12 mouse cellular contexts compared by ENCODE assay signal in genomic region chr10:40762624-40763023, GRCm38 (mm10).
A peak's percentile ranks its signal among the peaks of the same experiment; 100 is the strongest.
DNase-seq lines count a peak whose midpoint lies in the region; ATAC-seq lines count a peak whose summit lies in the region.
"Had no signal": no experiment of that assay in that cellular context is flagged by ENCODE, and none has a peak within 500 bp of the region (broad histone marks: within the 10 kb centered on the region; RNA-seq: fewer than 3 reads in every experiment).

No protein-coding gene starts in this region.

- H3K27ac ChIP-seq in forebrain, embryonic 16.5 days (ENCODE audit: low read length), result peak overlapping the region; percentile 70
- H3K27ac ChIP-seq: embryonic facial prominence, embryonic 12.5 days had no signal

- no peak overlapping the region for H3K9ac ChIP-seq in forebrain, embryonic 16.5 days (replicated peaks; ENCODE audit: low read depth, low read length)
- H3K9ac ChIP-seq: embryonic facial prominence, embryonic 12.5 days had no signal

- H3K27me3 ChIP-seq in forebrain, embryonic 16.5 days (replicated peaks; ENCODE audit: control insufficient read depth, insufficient read depth, low read length), result no peaks in the 10 kb centered on the region
- H3K27me3 ChIP-seq: CH12.LX; embryonic facial prominence, embryonic 12.5 days had no signal

- H3K4me3 ChIP-seq in forebrain, embryonic 16.5 days (replicated peaks; ENCODE audit: low read length), result no peak overlapping the region
- H3K4me3 ChIP-seq: embryonic facial prominence, embryonic 12.5 days; myocyte had no signal

- peak; percentile 94 for ATAC-seq in forebrain, embryonic 16.5 days
- ATAC-seq: inflammation-experienced regulatory T-cells, adult 6 months had no signal

- no peaks in the 10 kb centered on the region for H3K36me3 ChIP-seq in forebrain, embryonic 16.5 days (ENCODE audit: control insufficient read depth, insufficient read depth)
- H3K36me3 ChIP-seq: embryonic facial prominence, embryonic 12.5 days had no signal

- no peak overlapping the region for H3K4me2 ChIP-seq in forebrain, embryonic 16.5 days (ENCODE audit: low read length)
- H3K4me2 ChIP-seq: embryonic facial prominence, embryonic 12.5 days had no signal

- DNase-seq in layer of hippocampus, adult 11-12 months (ENCODE audit: low spot score), result peak; percentile 79
- DNase-seq in layer of hippocampus, postnatal 25 days (ENCODE audit: extremely low spot score in 1 of 2, low spot score in 1 of 2), result no peak
- peak; percentile 62 to 72 for DNase-seq in left cerebral cortex, postnatal 14 days (ENCODE audit: low spot score in 2 of 2)
- DNase-seq in right cerebral cortex, postnatal 10 days (ENCODE audit: low spot score in 2 of 2), result peak; percentile 58 to 78
- no peak for DNase-seq in yolk sac, embryonic 10.5 days (ENCODE audit: low spot score)
- DNase-seq in gastrocnemius, postnatal 4 days (ENCODE audit: low spot score in 2 of 2), result no peak
- DNase-seq in adrenal gland, postnatal 4 days (ENCODE audit: low spot score in 2 of 2), result no peak

- H3K9me3 ChIP-seq in forebrain, embryonic 16.5 days (ENCODE audit: control insufficient read depth, low read length), result no peaks in the 10 kb centered on the region
- H3K9me3 ChIP-seq: embryonic facial prominence, embryonic 12.5 days had no signal

- 37% methylated on average over 6 of the region's 6 CpGs for WGBS in forebrain, embryonic 16.5 days

- intact Hi-C loops in left cerebral cortex, postnatal 14 days (cut with DNase I), result no loop called here

- H3K4me1 ChIP-seq in forebrain, embryonic 16.5 days (replicated peaks; ENCODE audit: control insufficient read depth, insufficient read depth, low read length), result peaks cover 17% of the 10 kb centered on the region
- H3K4me1 ChIP-seq: embryonic facial prominence, embryonic 12.5 days had no signal

Comparison
In these comparisons a context has a peak if more than half of its experiments do, and no peak if none do; other contexts are left out.
1. DNase-seq: peak in layer of hippocampus, adult 11-12 months (single experiment), left cerebral cortex, postnatal 14 days (2 of 2) and right cerebral cortex, postnatal 10 days (2 of 2); none in layer of hippocampus, postnatal 25 days (0 of 2), yolk sac, embryonic 10.5 days (single experiment), gastrocnemius, postnatal 4 days (0 of 2) and adrenal gland, postnatal 4 days (0 of 2).